Mouse (Mus musculus): ENCODE results near the gene Svep1.

Gene Svep1

DNA sequence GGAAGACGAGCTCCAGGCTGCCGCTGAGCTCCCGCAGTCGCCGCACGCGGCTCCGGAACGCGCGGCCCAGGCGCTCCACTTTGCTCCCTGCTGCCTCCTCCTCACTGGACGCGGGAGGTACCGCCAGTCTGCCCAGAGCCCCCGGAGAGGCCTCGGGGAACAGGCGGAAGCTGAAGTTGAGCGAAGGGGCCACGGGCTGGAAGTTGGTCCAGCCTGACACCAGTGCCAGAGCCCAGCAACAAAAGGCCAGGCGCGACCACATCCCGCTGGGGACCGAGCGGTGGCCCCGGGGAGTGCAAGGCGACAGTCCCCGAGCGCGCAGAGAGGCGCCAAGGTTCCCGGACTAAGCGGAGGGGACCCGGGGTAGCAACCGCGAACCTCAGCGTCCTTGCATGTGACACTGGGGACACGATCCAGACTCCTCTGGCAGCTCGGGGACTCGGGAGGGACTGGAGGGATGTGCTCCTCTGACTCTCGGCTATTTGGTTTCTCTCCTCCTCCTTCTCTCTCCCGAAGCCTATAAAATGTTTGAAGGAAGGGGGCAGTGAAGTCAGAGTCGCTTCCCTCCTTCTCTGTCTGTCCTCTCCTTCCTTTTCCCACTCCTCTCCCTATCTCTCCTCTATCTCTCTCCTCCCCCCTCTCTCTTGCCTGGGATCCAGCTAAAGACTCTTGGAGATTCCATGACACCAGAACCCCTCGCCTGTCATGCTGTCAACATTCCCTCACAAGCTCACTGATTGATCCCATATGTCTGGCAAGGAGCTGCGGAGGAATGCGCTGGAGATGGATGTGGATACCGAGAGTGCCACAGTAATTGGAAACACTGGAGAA, at the start of gene Svep1:
Gene Svep1 (minus strand): TSS at position 745 of the 831 bp plus-strand sequence.
- DNase-seq (ENCODE audit: low spot score) = peak; percentile 44

DNA sequence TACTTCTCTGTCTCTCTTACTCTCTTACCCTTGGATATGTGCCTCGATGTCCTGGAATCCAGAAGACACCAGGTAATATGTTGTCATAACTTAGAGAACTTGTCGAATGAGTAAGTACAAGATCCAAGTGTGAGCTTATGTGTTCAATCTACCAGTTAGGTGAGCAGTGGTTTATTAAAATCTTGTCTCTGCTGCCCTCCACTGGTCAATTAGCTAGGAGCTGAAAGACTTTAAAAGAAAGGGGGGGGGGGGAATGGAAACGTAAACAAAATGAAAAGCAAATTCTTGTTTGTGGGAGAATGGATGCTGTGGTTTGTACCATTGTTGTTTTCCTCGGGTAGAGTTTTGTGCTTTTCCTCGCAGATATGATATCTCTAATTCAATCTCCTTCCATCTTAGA, 46.8 kb upstream of the Svep1 start:
- DNase-seq (ENCODE audit: low spot score) = peak; percentile 79

DNA sequence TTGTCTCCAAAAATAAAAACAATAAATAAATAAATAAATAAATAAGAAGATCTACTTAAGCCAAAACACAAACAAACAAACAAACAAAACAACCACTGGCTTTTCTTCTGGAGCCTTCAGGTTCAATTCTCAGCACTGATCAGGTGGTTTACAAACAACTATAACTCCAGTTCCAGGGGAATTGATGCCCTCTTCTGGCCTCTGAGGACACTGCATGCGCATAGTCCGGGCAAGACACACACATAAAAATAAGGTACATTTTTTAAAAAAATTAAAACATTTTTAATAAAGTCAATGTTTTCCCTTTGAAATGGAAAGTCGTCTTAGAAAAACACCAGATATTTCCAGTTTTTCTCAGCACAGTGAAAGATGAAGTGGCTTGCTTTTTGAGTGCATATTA, 45.7 kb upstream of the Svep1 start:
- DNase-seq (ENCODE audit: low spot score) = no peak

DNA sequence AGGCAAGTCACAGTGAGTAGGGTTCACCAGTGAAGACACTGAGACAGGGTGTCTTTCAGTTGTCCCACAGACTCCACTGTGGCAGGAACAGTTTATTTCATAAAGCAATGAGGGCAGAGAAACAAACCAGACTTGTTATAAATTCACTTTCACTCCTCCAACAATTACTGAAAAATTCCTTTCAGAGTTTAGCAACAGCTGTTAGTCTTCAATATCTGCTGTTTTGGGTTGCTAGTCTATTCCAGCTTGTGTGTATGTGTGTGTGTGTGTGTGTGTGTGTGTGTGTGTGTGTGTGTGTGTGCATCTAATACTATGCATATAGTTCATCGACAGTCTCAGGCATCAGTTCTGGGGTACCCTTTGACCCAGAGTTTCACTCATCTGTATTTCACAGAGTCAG, 38.9 kb upstream of the Svep1 start:
- DNase-seq (ENCODE audit: low spot score) = no peak

DNA sequence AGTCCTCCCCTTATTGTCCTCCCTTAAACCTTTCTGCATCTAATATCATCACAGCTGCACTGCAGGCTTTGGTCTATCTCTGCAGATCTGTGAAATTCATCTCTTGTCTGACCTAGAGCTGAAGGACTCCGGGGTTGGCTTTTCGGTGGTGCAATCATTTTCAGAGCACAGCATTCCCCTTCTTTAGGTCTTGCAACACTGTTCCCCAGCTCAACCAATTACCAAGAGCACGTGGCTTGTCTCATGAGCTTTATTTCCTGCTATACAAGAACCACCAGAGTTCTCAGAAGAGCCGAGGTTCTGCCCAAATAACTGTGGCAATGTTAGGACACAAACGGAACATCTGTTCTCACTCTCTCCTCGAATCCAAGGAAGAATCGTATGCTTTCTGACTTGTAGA, 33.8 kb upstream of the Svep1 start:
- no peak for DNase-seq (ENCODE audit: low spot score)

GRCm38 (mm10) chr4:58235828-58236227, 29.2 kb upstream of the Svep1 start:
- no peak for DNase-seq (ENCODE audit: low spot score)

DNA sequence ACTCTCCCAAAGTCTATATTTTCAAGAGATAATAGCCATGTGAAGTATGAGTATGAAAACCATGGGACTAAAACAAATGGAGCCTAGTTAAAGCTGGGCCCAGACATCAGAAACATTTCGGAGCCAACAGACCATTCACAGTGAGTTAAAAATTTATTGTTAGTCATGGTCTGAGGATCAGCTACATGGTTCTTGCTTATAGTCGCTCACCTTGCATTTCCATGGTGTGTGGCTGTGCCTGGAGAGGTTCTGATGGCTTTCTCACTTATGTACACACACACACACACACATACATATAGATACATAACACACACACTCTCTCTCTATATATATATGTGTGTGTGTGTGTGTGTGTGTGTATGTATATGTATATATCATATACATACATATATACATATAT, 16.8 kb upstream of the Svep1 start:
- no peak for DNase-seq (ENCODE audit: low spot score)

DNA sequence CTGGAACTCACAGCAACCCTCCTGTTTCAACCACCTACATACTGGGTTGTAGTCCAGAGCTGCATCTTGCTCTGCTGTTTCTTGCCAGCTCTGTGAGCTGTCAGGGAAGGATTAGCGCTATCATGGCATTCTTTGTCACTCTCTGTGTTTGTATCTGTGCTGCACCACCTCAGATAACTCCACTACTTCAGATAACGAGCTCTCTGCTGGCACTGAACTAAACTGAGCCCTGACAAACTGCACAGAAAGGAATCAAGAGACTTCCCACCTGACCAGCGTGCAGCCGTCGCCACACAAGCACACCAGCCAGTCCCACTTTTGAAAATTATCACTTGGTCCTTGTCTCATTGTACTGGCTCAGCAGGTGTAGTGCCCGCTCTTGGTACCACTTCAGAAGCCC, 4.7 kb upstream of the Svep1 start:
- DNase-seq (ENCODE audit: low spot score) = no peak

- DNase-seq (ENCODE audit: low spot score) = peak; percentile 41
Observed at GRCm38 (mm10) chr4:58210557-58211090, 4.0 kb upstream of the Svep1 start.

DNA sequence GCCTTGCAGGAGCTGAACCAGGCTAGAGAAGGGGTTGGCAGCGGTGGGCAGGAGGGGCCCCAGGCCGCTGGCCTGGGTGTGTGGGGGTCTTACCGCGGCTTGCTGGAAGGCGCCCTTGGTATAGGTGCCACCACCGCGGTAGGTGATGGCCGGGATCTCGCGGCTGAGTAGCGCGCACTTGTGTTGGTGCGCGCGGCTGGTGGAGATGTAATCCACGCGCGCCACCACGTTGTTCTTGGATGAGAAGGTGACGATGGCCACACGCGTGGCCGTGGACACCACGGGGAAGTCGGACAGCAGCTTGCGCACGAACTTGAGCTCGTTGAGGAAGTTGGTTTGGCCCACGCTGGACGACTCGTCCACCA, 927 bp downstream of the Svep1 start:
- DNase-seq (ENCODE audit: low spot score) = peak; percentile 41

GRCm38 (mm10) chr4:58201703-58202102, 5.0 kb downstream of the Svep1 start:
- no peak for DNase-seq (ENCODE audit: low spot score)

GRCm38 (mm10) chr4:58200826-58201225, 5.8 kb downstream of the Svep1 start:
- DNase-seq (ENCODE audit: low spot score) = no peak

DNA sequence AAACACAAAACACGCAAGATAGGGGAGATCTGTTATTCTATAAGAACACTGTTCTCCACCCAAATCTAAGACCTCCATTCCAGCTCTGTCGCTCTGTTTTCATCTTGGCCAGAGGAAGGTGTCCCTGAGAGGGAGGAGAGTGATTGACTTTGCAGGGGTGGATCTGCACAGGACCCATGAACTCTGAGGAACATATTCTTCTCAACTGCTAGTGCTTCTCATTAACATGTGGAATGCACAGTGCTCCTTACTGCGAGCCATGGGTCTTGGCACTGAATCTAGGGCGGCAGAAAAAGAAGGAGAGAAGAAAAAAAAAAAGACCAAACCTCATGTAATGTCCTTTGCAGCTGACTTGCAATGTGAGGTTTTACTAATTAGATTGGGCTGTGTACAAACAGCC, 9.4 kb downstream of the Svep1 start:
- DNase-seq (ENCODE audit: low spot score) = no peak

- DNase-seq (ENCODE audit: low spot score) = no peak
Observed at GRCm38 (mm10) chr4:58196795-58197194, 9.9 kb downstream of the Svep1 start.

GRCm38 (mm10) chr4:58195936-58196335, 10.7 kb downstream of the Svep1 start:
- DNase-seq (ENCODE audit: low spot score) = no peak

GRCm38 (mm10) chr4:58189281-58189680, 17.4 kb downstream of the Svep1 start:
- no peak for DNase-seq (ENCODE audit: low spot score)

DNA sequence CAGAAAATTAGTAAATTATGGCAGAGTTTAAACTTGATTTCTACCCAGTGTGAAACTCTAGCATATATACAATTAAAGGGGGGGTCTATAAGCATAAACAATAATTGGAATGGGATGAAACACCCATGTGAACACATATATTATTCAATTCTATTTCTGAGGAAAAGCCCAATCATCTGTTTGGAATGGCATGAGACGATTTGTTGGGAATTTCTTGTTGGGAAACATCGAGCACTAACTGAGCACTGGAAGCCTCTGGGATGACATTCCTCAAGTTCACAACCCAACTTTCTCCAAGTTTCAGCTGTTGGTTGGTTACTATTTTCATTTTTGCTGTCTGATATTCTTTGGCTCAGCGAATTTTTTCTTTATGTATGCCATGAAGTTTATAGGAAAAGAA, 21.3 kb downstream of the Svep1 start:
- no peak for DNase-seq (ENCODE audit: low spot score)

DNA sequence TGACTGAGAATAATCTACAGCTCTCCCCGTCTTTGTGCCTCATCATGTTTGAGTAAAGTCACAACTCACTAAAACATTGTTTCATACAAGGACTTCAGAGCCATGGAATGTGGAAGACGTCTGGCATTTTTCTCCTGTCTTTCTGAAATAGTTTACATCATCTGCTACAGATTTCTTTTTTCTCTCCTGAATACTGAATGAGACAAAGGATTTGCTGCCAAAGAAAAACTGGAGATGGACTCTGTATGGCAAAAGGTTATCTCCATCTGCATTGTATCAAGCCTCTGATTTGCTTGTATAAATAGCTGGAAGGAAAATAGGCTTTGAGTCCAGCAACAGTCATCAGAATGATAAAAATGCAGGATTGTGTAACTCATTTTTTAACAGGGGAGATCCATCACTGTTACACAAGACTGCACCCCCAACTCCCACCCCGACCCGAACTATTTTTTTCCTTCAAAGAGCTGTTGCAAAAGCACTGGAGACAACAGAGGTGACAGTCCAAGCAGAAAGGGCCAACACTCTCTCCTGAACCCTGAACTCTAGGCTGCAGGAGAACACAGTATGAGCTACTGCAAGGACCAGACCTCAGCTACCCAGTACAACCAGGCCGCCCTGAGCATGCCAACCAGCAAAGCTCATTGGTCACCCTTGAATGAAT, 21.8 kb downstream of the Svep1 start:
- no peak for DNase-seq (ENCODE audit: low spot score)

DNA sequence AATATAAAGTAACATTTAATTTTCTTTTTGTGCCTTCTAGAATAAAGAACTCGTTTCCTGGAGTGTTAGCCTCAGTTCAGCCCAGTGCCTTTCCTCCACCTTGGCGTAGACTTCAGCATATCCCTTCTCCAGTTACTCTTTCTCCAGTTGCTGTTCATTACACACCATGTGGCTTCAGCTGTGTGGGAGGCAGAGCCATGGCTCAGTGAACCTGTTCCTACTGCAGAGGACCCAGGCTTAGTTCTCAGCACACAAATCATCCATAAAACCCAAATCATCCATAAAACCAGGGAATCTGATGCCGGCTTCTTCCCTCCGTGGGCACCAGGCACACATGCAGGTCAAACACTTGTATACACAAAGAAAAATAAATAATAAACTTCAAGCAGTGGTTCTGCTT, 22.8 kb downstream of the Svep1 start:
- no peak for DNase-seq (ENCODE audit: low spot score)

DNA sequence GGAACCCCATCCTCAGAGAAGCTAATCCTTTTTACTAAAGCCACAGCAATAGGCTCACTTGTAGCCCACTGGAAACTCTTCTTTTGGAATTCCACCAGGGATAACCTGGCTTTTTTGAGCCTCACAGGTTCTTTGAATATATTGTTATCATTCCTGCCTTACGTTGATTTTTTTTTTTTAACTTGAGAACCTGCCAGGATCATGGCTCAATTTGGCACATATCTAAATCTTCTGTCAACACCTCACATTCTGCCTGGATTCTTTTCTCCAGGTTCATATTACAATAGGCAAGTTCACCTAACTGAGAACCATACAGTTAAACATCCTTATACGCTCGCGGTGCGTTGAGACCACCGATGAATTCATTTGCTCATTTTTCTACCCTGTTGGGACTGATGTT, 28.2 kb downstream of the Svep1 start:
- no peak for DNase-seq (ENCODE audit: low spot score)

DNA sequence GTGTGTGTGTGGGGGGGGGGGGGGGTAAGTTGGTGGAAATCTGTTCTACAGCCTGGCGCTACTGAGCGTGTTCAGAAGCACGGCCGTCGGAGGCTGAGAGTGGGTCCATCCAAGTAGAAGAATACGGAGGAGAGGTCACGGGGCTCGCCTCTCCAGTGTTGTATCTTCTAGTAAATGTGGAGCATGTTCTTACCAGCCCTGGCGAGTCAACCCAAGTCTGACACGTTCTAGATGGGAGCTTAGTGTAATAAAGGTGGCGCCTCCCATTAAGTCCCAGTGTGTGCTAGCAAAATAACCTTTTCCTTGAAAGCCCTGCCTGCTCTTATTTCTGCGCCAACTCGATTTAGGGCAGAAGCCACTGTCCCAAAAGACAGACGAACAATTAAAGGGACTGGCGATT, 29.4 kb downstream of the Svep1 start:
- no peak for DNase-seq (ENCODE audit: low spot score)

DNA sequence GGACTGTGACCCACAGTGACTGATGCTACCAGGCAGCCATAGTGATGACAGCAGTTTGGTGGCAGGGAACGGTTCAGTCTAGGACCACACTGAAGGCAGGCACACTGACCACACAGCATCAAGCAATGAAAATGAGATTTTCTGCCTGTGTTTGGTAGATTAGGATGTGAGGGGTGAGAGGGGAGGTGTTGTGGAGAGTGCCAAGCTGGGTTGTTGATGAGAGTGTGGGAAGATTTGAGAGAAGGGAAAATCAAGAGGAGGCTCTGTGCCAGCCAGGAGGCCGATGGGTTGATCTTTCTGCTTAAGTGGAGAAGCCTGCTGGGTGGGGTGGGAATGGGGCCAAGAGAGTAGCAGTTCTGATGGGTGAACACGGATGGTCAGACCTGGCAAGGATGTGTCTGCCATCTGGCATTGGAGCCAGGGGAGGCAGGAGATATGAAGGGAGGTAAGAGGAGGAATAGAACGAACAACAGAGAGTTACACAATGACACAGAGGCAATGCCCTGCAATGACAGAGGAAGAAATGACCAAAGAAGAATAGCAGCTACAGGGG, 32.1 kb downstream of the Svep1 start:
- no peak for DNase-seq (ENCODE audit: low spot score)

DNA sequence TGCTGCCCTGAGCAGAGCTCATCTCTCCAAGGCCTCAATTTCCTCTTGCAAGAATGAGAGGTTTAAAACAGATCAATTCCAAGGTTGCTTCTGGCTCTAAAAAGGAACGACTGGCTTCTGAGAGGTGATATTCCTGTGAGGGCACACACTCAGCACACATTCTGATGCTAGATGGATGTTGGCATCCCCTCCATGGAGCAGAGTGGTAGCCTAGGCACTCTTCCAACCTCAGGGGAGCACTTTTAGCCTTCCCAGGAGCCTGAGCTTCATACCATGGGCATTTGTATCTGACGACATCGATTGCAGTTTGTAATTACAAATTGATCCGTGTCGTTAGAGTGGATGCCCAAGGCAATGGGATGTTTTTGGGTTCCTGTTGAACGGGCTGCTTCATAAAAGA, 33.3 kb downstream of the Svep1 start:
- DNase-seq (ENCODE audit: low spot score) = no peak
